Mouse (Mus musculus) cerebellum, adult 9-10 months (tissue): Measurements from ENCODE around the gene Mical2.
A peak's percentile ranks its signal among the peaks of the same experiment; 100 is the strongest.

Experiments
- DNase-seq: peaks from one replicate; pipeline ENCODE4 v3.0.0; 2022

Mical2 gene

GRCm38 (mm10) chr7:112369977-112370376, 144.3 kb downstream of the Mical2 start:
- no peak for DNase-seq

GRCm38 (mm10) chr7:112371387-112371786, 145.7 kb downstream of the Mical2 start:
- DNase-seq = no peak

GRCm38 (mm10) chr7:112374035-112374434, 148.4 kb downstream of the Mical2 start:
- no peak for DNase-seq

DNA sequence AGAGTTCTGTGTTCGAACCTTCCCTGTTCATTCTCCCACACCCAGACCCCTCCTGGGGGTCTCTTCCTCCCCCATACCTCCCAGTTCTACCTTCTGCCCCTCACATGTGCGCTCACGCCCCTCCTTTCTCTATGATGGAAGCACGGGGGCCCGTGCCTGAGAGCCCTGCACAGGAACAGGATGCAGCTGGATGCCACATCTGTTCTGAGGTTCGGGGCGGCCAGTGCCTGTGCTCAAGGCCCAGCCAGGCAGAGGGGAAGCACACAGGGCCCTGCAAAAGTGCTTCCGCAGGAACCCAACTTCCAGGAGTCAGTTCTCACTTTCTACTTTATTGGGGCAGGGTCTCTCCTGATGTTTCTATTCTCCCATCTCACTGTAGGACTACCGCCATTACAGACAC, 149.4 kb downstream of the Mical2 start:
- no peak for DNase-seq

- no peak for DNase-seq
Measured at GRCm38 (mm10) chr7:112375900-112376299, 150.2 kb downstream of the Mical2 start.

- DNase-seq = no peak
Measured at GRCm38 (mm10) chr7:112376611-112377010, 151.0 kb downstream of the Mical2 start.

DNA sequence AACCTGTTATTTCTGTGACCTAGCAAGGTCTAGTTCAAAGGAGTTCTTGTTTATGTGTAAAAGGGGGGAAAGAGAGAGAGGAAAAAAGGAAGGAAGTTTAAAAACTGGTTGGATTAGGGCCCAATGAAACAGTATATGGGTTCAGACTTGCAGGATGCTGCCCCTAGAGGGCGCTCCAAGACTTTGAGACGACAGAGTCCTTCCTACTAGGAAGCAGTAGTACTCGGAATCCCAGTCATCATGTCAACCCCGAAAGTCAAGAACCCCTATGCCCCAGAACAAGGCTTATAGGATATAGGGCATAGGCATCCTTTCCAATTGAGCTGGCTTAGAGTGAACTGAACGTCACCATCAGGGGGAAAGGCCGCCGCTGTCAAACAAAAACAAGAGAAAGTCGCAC, 151.7 kb downstream of the Mical2 start:
- peak; percentile 66 for DNase-seq

- no peak for DNase-seq
Measured at GRCm38 (mm10) chr7:112378056-112378455, 152.4 kb downstream of the Mical2 start.

DNA sequence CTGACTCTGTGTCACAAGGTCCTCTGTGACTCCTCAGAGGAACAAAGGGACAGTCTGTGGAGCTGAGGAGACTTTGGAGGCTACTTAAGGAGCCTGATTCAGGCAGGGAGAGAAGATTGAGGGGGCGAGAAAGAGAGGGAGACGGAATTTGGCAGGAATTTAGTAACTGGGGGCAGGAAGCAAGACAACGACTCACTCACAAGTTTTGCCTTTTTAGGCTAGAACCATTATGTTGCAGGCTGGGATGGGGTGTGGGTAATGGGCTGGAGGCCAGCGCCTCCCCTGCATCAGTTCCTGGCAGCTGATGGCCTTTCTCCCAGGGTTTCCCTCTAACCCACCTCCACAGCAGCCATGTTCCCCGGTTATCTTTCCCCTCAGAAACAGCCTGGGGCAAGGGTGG, 152.8 kb downstream of the Mical2 start:
- no peak for DNase-seq

DNA sequence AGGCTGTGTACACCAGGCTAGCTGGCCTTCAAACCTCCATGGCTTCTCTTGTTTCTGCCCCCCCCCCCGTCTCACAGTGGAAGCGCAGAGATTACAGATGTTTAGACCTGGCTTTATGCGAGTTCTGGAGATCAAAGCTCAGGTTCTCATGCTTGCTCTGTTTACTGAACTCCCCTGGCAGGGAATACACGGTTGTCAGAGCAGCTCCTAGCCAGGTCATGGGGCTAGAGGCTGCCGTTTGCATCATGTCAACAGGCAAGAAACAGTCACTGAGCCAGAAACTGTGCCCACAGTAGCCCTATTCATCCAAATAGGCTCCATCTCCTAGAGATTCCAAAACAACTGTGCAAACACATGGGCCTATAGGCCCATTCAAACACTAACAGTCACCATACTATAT, 160.9 kb downstream of the Mical2 start:
- no peak for DNase-seq

GRCm38 (mm10) chr7:112387876-112388275, 162.2 kb downstream of the Mical2 start:
- no peak for DNase-seq

GRCm38 (mm10) chr7:112388363-112388875, 162.8 kb downstream of the Mical2 start:
- no peak for DNase-seq

GRCm38 (mm10) chr7:112389611-112390251, 164.1 kb downstream of the Mical2 start:
- DNase-seq = no peak

- DNase-seq = no peak
Measured at GRCm38 (mm10) chr7:112390252-112390936, 164.7 kb downstream of the Mical2 start.

DNA sequence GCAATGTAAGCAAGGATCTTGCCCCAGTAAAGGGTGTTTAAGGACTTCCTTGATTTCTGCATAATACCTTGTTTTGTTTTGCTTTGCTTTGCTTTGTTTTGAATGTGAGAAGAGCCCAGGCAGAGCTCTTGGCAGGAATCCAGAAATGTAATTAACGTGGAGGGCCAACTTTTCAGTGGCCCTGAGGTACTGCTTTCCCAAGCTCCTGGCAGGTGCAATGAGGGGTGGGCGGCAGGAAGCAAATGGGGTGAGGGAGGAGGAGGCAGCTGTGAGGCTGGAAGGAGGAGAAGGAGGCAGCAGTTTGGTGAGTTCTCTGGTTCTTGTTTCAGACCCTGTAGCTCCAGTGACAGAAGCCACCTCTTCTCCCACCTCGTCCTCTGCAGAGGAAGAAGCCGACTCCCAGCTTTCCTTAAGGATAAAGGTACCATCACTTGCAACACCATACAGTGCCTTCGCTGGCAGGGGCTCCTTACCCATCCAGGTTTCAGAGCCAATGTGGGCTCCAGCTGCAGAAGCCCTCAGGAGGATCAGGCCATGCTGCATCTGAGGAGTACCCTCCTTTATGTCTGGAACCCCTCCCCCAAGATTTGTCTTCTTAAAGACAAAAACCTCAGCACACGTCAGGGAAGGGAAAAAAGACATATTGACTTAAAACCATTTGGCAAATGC, 165.4 kb downstream of the Mical2 start:
- DNase-seq = no peak

- DNase-seq = no peak
Measured at GRCm38 (mm10) chr7:112397786-112398185, 172.1 kb downstream of the Mical2 start.

DNA sequence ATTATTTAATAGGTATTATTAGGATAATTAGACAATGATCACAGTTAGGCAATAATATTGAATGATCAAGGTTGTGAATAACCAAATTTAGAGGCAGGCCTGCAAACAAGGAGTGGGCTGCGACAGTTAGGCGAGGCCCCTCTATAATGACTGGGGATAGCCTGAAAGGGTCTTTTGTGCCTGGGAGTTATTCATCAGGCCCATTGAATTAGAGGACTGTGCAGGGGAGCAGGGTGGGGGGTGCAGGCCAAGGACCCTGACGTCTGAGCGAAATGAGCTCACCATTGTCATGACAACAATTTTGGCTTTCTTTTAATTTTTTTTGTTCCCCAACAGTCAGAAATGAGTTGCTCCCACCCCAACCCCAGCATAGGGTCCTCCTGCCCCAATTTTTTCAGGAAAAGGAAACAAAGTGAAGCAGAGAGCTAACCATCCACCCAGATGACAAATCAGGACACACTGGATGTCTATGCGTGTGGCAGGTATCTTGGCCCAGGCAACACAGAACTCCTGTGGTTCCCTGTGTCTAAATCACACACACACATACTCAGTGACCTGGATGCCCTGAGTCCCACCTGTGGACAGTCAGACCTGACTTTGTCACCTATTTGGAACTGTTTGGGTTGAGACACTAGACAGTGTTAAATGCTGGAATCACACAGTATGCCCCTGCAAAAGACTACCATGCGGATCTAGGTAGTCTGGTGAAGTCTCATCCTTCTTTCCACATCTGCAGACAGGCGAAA, 173.9 kb downstream of the Mical2 start:
- DNase-seq = no peak

DNA sequence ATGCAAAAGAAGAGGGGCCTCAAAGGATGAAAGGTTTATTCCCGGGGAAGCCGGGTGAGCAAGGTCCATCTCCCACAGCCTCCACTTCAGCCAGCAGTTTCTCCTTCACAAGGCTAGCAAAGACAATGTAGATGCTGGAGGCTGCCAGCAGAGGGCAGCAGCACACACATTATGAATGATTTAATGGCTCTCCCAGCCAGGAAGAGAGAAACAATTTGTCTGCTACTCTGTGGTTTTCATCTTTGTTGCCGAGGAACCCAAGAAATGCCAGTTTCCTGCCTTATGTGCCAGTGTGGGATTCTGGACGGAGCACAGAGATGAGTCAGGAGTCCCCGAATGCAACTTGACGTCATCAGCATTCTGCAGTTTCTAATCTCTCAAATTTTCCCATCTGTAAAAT, 174.5 kb downstream of the Mical2 start:
- DNase-seq = peak; percentile 79

- no peak for DNase-seq
Measured at GRCm38 (mm10) chr7:112405061-112405460, 179.4 kb downstream of the Mical2 start.

DNA sequence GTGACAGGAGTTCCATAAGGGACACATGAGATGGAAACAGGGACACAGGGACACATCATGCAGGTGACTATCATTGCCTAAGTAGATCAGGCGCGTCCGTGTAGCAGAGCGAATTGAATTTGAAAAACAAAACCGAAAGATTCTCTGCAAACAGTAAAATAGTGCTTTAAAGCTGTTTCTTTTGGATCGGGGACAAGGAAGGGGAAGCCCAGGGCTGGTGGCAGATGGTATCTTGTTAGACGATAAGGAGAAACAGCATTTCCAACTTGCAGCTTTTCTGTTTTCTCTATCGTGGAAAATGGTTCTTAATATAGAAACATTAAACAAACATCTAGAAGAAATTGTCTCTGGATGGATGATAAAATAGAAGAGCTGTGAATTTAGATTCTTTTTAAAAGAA, 179.9 kb downstream of the Mical2 start:
- peak; percentile 24 for DNase-seq

- no peak for DNase-seq
Measured at GRCm38 (mm10) chr7:112407597-112407996, 181.9 kb downstream of the Mical2 start.

DNA sequence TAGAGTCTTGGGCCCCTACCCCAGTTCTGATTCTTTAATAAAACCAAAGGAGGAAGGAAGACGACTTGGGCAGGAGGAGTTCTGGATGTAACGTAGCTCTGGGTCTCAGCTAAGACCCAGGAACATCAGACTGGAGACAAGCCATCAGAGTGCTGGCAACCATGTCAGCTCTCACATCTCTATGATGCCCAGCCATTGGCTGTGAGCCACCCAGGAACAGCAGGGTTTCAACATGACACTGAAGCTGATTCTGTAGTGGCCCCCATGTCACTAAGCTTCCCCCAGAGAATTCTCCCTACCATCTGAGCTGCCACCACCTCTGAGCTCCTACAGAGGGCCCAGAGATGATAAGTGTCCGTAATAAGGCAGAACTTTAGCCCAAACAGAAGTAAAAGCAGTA, 184.3 kb downstream of the Mical2 start:
- no peak for DNase-seq

DNA sequence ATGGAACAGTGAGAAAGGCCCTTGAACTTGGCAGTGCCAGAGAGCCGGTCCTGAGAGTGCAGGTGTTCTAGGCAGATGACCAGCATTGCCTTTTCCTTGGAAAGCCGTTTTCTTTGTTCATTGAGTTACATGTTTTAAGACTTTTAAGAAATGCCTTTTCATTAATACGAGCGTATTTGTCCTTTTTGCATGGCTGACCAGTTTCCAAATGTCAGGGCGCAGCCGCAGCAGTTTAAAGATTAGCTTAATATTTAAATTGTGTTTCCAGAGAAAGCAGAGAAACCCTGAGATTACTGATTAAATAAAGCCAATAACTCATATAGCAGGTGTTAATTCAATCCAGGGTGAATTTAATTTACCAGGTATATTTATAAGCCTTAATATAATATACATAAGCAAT, 187.6 kb downstream of the Mical2 start:
- no peak for DNase-seq
